Mouse (Mus musculus) stomach, postnatal 0 days (tissue): ENCODE measurements around the gene Fam184a.

ENCODE experiments used
- CTCF ChIP-seq: IDR thresholded peaks from 2 replicates; pipeline ENCODE4 v1.5.1; 2016; ENCODE audit warnings: antibody characterized with exemption, low read depth, mild to moderate bottlenecking, moderate library complexity
- EP300 ChIP-seq: optimal IDR thresholded peaks from 2 replicates; pipeline ENCODE3; 2016; ENCODE audit warnings: antibody characterized with exemption

DNA sequence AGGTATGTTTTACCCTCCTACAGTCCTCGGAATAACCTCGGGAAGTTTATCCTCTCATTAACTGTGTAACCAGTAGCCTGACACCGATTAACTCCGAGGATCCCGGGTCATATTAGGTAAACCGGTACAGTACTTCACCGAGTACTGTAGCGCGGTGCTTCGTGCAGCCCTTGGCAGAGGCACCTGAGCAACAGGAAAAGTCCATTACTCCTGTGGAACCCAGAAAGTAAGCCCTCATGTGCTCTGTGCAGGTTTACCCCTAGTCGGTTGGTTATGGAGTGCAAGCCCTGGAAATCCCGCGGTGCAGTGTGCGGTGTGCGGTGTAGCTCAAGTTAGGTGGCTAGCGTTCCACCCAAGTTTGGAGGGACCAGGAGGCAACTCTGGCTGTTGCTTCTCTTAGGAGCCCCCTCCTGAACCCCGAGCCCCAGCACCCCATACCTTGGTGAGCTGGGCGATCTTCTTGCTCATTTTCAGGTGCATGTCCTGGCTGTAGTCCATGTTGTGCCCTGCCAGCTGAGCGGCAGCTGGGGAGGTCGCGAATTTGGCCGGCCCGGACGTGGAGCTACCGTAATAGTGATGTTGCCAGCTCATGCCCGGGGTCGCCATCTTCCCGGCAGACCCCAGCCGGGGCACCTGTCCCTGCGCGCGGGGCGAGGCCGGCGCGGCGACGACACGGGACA is 508 bp downstream of the Fam184a start:
- TF ChIP-seq CTCF = no peak
- no peak for TF ChIP-seq EP300
